Mouse (Mus musculus) thymus, adult 2 months (tissue): Measurements from ENCODE around the gene 2210408I21Rik.

Experiments used
- CTCF ChIP-seq: fragments of 200-500 bp; IDR thresholded peaks from 2 replicates; pipeline ENCODE4 v1.5.1; 2012; ENCODE audit warnings: mild to moderate bottlenecking, control low read depth, low read length, moderate library complexity, borderline replicate concordance; ENCODE audit not compliant: control insufficient read depth, poor library complexity, insufficient read depth; ENCODE audit errors: extremely low read depth
- POLR2A ChIP-seq: fragments of 200-500 bp; IDR thresholded peaks from 2 replicates; pipeline ENCODE4 v1.6.1; 2012; ENCODE audit warnings: mild to moderate bottlenecking, low read length, control low read depth, moderate library complexity; ENCODE audit not compliant: control insufficient read depth, poor library complexity, insufficient read depth; ENCODE audit errors: extremely low read depth

- TF ChIP-seq POLR2A (no peak), CTCF (no peak)
These were observed 413.4 kb downstream of the 2210408I21Rik start for GRCm38 (mm10) chr13:77548750-77549149.
